In genomic region chr6:149005009-149005408, GRCm38 (mm10) we compare ENCODE assay signal across 11 mouse cellular contexts.
"Had no signal": no experiment of that assay in that cellular context is flagged by ENCODE, and none has a peak within 500 bp of the region (broad histone marks: within the 10 kb centered on the region; RNA-seq: fewer than 3 reads in every experiment).

No protein-coding gene starts in this region.

- ATAC-seq: liver, postnatal 0 days; lung, postnatal 0 days; midbrain, embryonic 13.5 days; midbrain, embryonic 15.5 days had no signal

- DNase-seq: liver, postnatal 0 days; lung, adult 2 months; lung, postnatal 14 days; lung, postnatal 36 days; right cerebral cortex, postnatal 25 days; thymus, adult 2 months; thymus, postnatal 25 days; thymus, postnatal 4 days had no signal
